Comparison of ENCODE assay signal across 17 mouse cellular contexts in genomic region chr12:112549287-112549686, GRCm38 (mm10). TPM values are rescaled to one million over a fixed set of nuclear protein-coding genes. Genes with fewer than 3 reads are reported as not detected.
"Had no signal": no experiment of that assay in that cellular context is flagged by ENCODE, and none has a peak within 500 bp of the region (broad histone marks: within the 10 kb centered on the region; RNA-seq: fewer than 3 reads in every experiment).

No protein-coding gene starts in this region.

- DNase-seq: kidney, adult 8-10 months; kidney, postnatal 14 days; kidney, postnatal 4 days; layer of hippocampus, postnatal 36 days; liver; lung, postnatal 10 days; lung, postnatal 4 days; midbrain, embryonic 14.5 days; thymus, postnatal 36 days had no signal

- H3K9ac ChIP-seq: limb, embryonic 13.5 days; liver, embryonic 12.5 days; lung, embryonic 15.5 days had no signal

- H3K9me3 ChIP-seq: limb, embryonic 10.5 days; limb, embryonic 13.5 days; liver, embryonic 12.5 days; lung, embryonic 15.5 days had no signal

- ATAC-seq: intestine, postnatal 0 days; liver, embryonic 12.5 days had no signal

- H3K36me3 ChIP-seq: limb, embryonic 10.5 days; limb, embryonic 13.5 days; liver, embryonic 12.5 days; lung, embryonic 15.5 days had no signal

- H3K4me3 ChIP-seq: limb, embryonic 10.5 days; limb, embryonic 13.5 days; liver, embryonic 12.5 days; lung, embryonic 15.5 days had no signal

- H3K4me1 ChIP-seq: liver, embryonic 12.5 days; lung, embryonic 15.5 days had no signal

- H3K27ac ChIP-seq: limb, embryonic 10.5 days; limb, embryonic 13.5 days; liver, embryonic 12.5 days; lung, embryonic 15.5 days had no signal

- H3K4me2 ChIP-seq: limb, embryonic 13.5 days; liver, embryonic 12.5 days; lung, embryonic 15.5 days; midbrain, embryonic 11.5 days had no signal

- H3K27me3 ChIP-seq: limb, embryonic 13.5 days; liver, embryonic 12.5 days; lung, embryonic 15.5 days had no signal

RNA-seq across cellular contexts. Expression of gene Tmem179, which starts 32.7 kb away (rescaled TPM):
- total RNA-seq: megakaryocyte progenitor cell, adult 5-6 weeks; megakaryocyte-erythroid progenitor cell, adult 5-6 weeks had no signal
- polyA plus RNA-seq: limb, embryonic 10.5 days had no signal
